Mouse (Mus musculus): Measurements from ENCODE around the gene Mrpl12. TPM values are rescaled to one million over a fixed set of nuclear protein-coding genes. Genes with fewer than 3 reads are reported as not detected.

Gene Mrpl12
- total and polyA plus RNA-seq, 2 experiments from 2014 or later = 161 to 315 TPM

- TF ChIP-seq CTCF (IDR thresholded peaks at IDR 0.05; ENCODE audit: low read depth) (no peak), EP300 (IDR thresholded peaks at IDR 0.05; ENCODE audit: low read depth) (no peak)
- H3K27ac ChIP-seq (ENCODE audit: low read depth) = no peak within 1 kb of the TSS
- H3K9me3 ChIP-seq (replicated peaks; ENCODE audit: control insufficient read depth, low read length) = no peaks in the 10 kb centered on the region
- H3K4me1 ChIP-seq (ENCODE audit: control insufficient read depth, insufficient read depth) = peaks cover 7% of the 10 kb centered on the region
- H3K4me2 ChIP-seq (ENCODE audit: low read depth, low read length) = peak within 1 kb of the TSS; percentile 66
- 11% methylated on average over 43 of the region's 62 CpGs for WGBS
- no peaks in the 10 kb centered on the region for H3K36me3 ChIP-seq (replicated peaks; ENCODE audit: control insufficient read depth, insufficient read depth, low read length)
- H3K27me3 ChIP-seq (ENCODE audit: control insufficient read depth, insufficient read depth, low read length) = peaks cover 62% of the 10 kb centered on the region
- DNase-seq (ENCODE audit: low spot score) (no peak), ATAC-seq (ENCODE audit: insufficient read depth, low read depth) (peak; percentile 39; the same call in 1 of the 2 replicates)
- H3K4me3 ChIP-seq (ENCODE audit: low read depth, low read length) = peak within 1 kb of the TSS; percentile 47
- peak within 1 kb of the TSS; percentile 37; the same call in 1 of the 2 replicates for H3K9ac ChIP-seq (replicated peaks; ENCODE audit: low read depth, low read length)
These were observed 45.9 kb downstream of the Mrpl12 start, which contains the start of gene Gcgr for GRCm38 (mm10) chr11:120530085-120530964. Gene Gcgr, plus strand, starts transcription at chr11:120530699.

- DNase-seq (ENCODE audit: low spot score) = no peak
- Histone ChIP-seq H3K4me3 (ENCODE audit: low read depth, low read length) (no peak overlapping the region), H3K9me3 (replicated peaks; ENCODE audit: control insufficient read depth, low read length) (no peaks in the 10 kb centered on the region), H3K4me1 (ENCODE audit: control insufficient read depth, insufficient read depth) (peaks cover 7% of the 10 kb centered on the region), H3K27me3 (ENCODE audit: control insufficient read depth, insufficient read depth, low read length) (peaks cover 64% of the 10 kb centered on the region), H3K36me3 (replicated peaks; ENCODE audit: control insufficient read depth, insufficient read depth, low read length) (no peaks in the 10 kb centered on the region), H3K9ac (replicated peaks; ENCODE audit: low read depth, low read length) (no peak overlapping the region), H3K4me2 (ENCODE audit: low read depth, low read length) (no peak overlapping the region), H3K27ac (ENCODE audit: low read depth) (no peak overlapping the region)
- TF ChIP-seq CTCF (IDR thresholded peaks at IDR 0.05; ENCODE audit: low read depth) = no peak
- TF ChIP-seq EP300 (IDR thresholded peaks at IDR 0.05; ENCODE audit: low read depth) = no peak
- 30% methylated on average over 9 of the region's 9 CpGs for WGBS
- ATAC-seq (ENCODE audit: insufficient read depth, low read depth) = no peak
These were observed 47.2 kb downstream of the Mrpl12 start for GRCm38 (mm10) chr11:120531646-120532045.

- DNase-seq (ENCODE audit: low spot score) (no peak), ATAC-seq (ENCODE audit: insufficient read depth, low read depth) (no peak)
- WGBS = 82% methylated on average over 8 of the region's 8 CpGs
- Histone ChIP-seq H3K27me3 (ENCODE audit: control insufficient read depth, insufficient read depth, low read length) (peaks cover 51% of the 10 kb centered on the region), H3K4me2 (ENCODE audit: low read depth, low read length) (no peak overlapping the region), H3K4me3 (ENCODE audit: low read depth, low read length) (no peak overlapping the region), H3K9ac (replicated peaks; ENCODE audit: low read depth, low read length) (no peak overlapping the region), H3K36me3 (replicated peaks; ENCODE audit: control insufficient read depth, insufficient read depth, low read length) (no peaks in the 10 kb centered on the region), H3K9me3 (replicated peaks; ENCODE audit: control insufficient read depth, low read length) (no peaks in the 10 kb centered on the region), H3K4me1 (ENCODE audit: control insufficient read depth, insufficient read depth) (peaks cover 19% of the 10 kb centered on the region), H3K27ac (ENCODE audit: low read depth) (no peak overlapping the region)
- TF ChIP-seq EP300 (IDR thresholded peaks at IDR 0.05; ENCODE audit: low read depth) = no peak
- TF ChIP-seq CTCF (IDR thresholded peaks at IDR 0.05; ENCODE audit: low read depth) = no peak
These were observed 49.7 kb downstream of the Mrpl12 start for GRCm38 (mm10) chr11:120534093-120534492.

GRCm38 (mm10) chr11:120535145-120535544 lies 50.7 kb downstream of the Mrpl12 start:
- Histone ChIP-seq H3K4me1 (ENCODE audit: control insufficient read depth, insufficient read depth) (peaks cover 28% of the 10 kb centered on the region), H3K4me3 (ENCODE audit: low read depth, low read length) (no peak overlapping the region), H3K9ac (replicated peaks; ENCODE audit: low read depth, low read length) (no peak overlapping the region), H3K4me2 (ENCODE audit: low read depth, low read length) (no peak overlapping the region), H3K27me3 (ENCODE audit: control insufficient read depth, insufficient read depth, low read length) (peaks cover 40% of the 10 kb centered on the region), H3K9me3 (replicated peaks; ENCODE audit: control insufficient read depth, low read length) (no peaks in the 10 kb centered on the region), H3K36me3 (replicated peaks; ENCODE audit: control insufficient read depth, insufficient read depth, low read length) (no peaks in the 10 kb centered on the region), H3K27ac (ENCODE audit: low read depth) (no peak overlapping the region)
- 41% methylated on average over 3 of the region's 3 CpGs for WGBS
- DNase-seq (ENCODE audit: low spot score) (no peak), ATAC-seq (ENCODE audit: insufficient read depth, low read depth) (no peak)
- TF ChIP-seq CTCF (IDR thresholded peaks at IDR 0.05; ENCODE audit: low read depth) (no peak), EP300 (IDR thresholded peaks at IDR 0.05; ENCODE audit: low read depth) (no peak)

GRCm38 (mm10) chr11:120535804-120536203 lies 51.4 kb downstream of the Mrpl12 start:
- TF ChIP-seq CTCF (IDR thresholded peaks at IDR 0.05; ENCODE audit: low read depth) = no peak
- TF ChIP-seq EP300 (IDR thresholded peaks at IDR 0.05; ENCODE audit: low read depth) = no peak
- ATAC-seq (ENCODE audit: insufficient read depth, low read depth) = no peak

More at GRCm38 (mm10) chr11:120535804-120536203, 51.4 kb downstream of the Mrpl12 start:
- Histone ChIP-seq H3K27me3 (ENCODE audit: control insufficient read depth, insufficient read depth, low read length) (peaks cover 34% of the 10 kb centered on the region), H3K27ac (ENCODE audit: low read depth) (no peak overlapping the region), H3K4me2 (ENCODE audit: low read depth, low read length) (no peak overlapping the region), H3K4me1 (ENCODE audit: control insufficient read depth, insufficient read depth) (peaks cover 25% of the 10 kb centered on the region), H3K36me3 (replicated peaks; ENCODE audit: control insufficient read depth, insufficient read depth, low read length) (no peaks in the 10 kb centered on the region), H3K4me3 (ENCODE audit: low read depth, low read length) (no peak overlapping the region), H3K9ac (replicated peaks; ENCODE audit: low read depth, low read length) (no peak overlapping the region), H3K9me3 (replicated peaks; ENCODE audit: control insufficient read depth, low read length) (no peaks in the 10 kb centered on the region)
- WGBS = 56% methylated on average over 3 of the region's 3 CpGs
- DNase-seq (ENCODE audit: low spot score) = no peak

All from heart, postnatal 0 days (tissue).